Mouse (Mus musculus) thymus, adult 2 months (tissue): ENCODE measurements around the gene Adat2.

ENCODE experiments used
- CTCF ChIP-seq: fragments of 200-500 bp; IDR thresholded peaks from 2 replicates; pipeline ENCODE4 v1.5.1; 2012; ENCODE audit warnings: mild to moderate bottlenecking, control low read depth, low read length, moderate library complexity, borderline replicate concordance; ENCODE audit not compliant: control insufficient read depth, poor library complexity, insufficient read depth; ENCODE audit errors: extremely low read depth
- POLR2A ChIP-seq: fragments of 200-500 bp; IDR thresholded peaks from 2 replicates; pipeline ENCODE4 v1.6.1; 2012; ENCODE audit warnings: mild to moderate bottlenecking, low read length, control low read depth, moderate library complexity; ENCODE audit not compliant: control insufficient read depth, poor library complexity, insufficient read depth; ENCODE audit errors: extremely low read depth

- TF ChIP-seq CTCF: no peak
- no peak for TF ChIP-seq POLR2A
These were observed 24.5 kb upstream of the Adat2 start for GRCm38 (mm10) chr10:13528155-13528554.
